Mouse (Mus musculus) granulocyte monocyte progenitor cell, adult 5-6 weeks (primary cell): ENCODE results near the gene Gm20431. TPM values are rescaled to one million over a fixed set of nuclear protein-coding genes. Genes with fewer than 3 reads are reported as not detected.
"Not testable (repeated sequence)": the region's sequence is repeated elsewhere in the genome, so short reads cannot be mapped to it uniquely, and the experiment has no call there.

ENCODE experiments used
- ATAC-seq: replicated peaks from 2 replicates; pipeline ENCODE4 v1.8.0; 2016; ENCODE audit warnings: mild to moderate bottlenecking, moderate TSS enrichment, inconsistent platforms; ENCODE audit not compliant: poor library complexity, severe bottlenecking
- total RNA-seq, 2 experiments: library from RNA; stranded (forward) in 1 of 2; stranded (reverse) in 1 of 2; fragments of 200-712, 200-1000 nt in 1 of 2; fragments of >200 nt in 1 of 2; fragmentation: Nextera tagmentation in 1 of 2; gene quantifications; 2 replicates each; pipeline ENCODE4 v1.2.3; 2014 to 2017

The Gm20431 gene
- total RNA-seq, 2 experiments from 2014 or later: 4.6 TPM; not detected in 1

GRCm38 (mm10) chr2:167662713-167663112, 1.4 kb upstream of the Gm20431 start:
- ATAC-seq: no peak

GRCm38 (mm10) chr2:167660611-167660971, 705 bp downstream of the Gm20431 start:
- ATAC-seq: no peak

- ATAC-seq: no peak
Measured at GRCm38 (mm10) chr2:167659847-167660610, 1.3 kb downstream of the Gm20431 start.

GRCm38 (mm10) chr2:167659177-167659846, 2.0 kb downstream of the Gm20431 start:
- no peak for ATAC-seq

GRCm38 (mm10) chr2:167658712-167659111, 2.6 kb downstream of the Gm20431 start:
- no peak for ATAC-seq

GRCm38 (mm10) chr2:167657973-167658372, 3.3 kb downstream of the Gm20431 start:
- no peak for ATAC-seq

- peak; percentile 75 for ATAC-seq
Measured at GRCm38 (mm10) chr2:167656629-167657478, 4.4 kb downstream of the Gm20431 start.

GRCm38 (mm10) chr2:167654911-167655600, 6.2 kb downstream of the Gm20431 start:
- no peak for ATAC-seq

GRCm38 (mm10) chr2:167652694-167653093, 8.6 kb downstream of the Gm20431 start:
- ATAC-seq: no peak

- ATAC-seq: no peak
Measured at GRCm38 (mm10) chr2:167651622-167652021, 9.7 kb downstream of the Gm20431 start.

GRCm38 (mm10) chr2:167649290-167650032, 11.8 kb downstream of the Gm20431 start:
- ATAC-seq: peak; percentile 93

- no peak for ATAC-seq
Measured at GRCm38 (mm10) chr2:167646411-167646810, 14.9 kb downstream of the Gm20431 start.

- not testable (repeated sequence) for ATAC-seq
Measured at GRCm38 (mm10) chr2:167643356-167644052, 17.8 kb downstream of the Gm20431 start.

GRCm38 (mm10) chr2:167642164-167642563, 19.1 kb downstream of the Gm20431 start:
- ATAC-seq: no peak

GRCm38 (mm10) chr2:167641337-167641736, 20.0 kb downstream of the Gm20431 start:
- peak; percentile 68 for ATAC-seq

GRCm38 (mm10) chr2:167640279-167640678, 21.0 kb downstream of the Gm20431 start:
- peak; percentile 52 for ATAC-seq

GRCm38 (mm10) chr2:167634865-167635512, 26.3 kb downstream of the Gm20431 start:
- ATAC-seq: no peak

- ATAC-seq: peak; percentile 81
Measured at GRCm38 (mm10) chr2:167634338-167634770, 26.9 kb downstream of the Gm20431 start.

- no peak for ATAC-seq
Measured at GRCm38 (mm10) chr2:167633537-167633872, 27.8 kb downstream of the Gm20431 start.
